Mouse (Mus musculus): ENCODE measurements around the gene Hmgb1.

The Hmgb1 gene

GRCm38 (mm10) chr5:149184104-149184843, at the start of gene Hmgb1, which contains the start of gene Uspl1:
TSS of gene Hmgb1 (minus strand) at chr5:149184489.
TSS of gene Uspl1 (plus strand) at chr5:149184350.
- peak; percentile 99 for DNase-seq

GRCm38 (mm10) chr5:149229619-149230339, 45.5 kb upstream of the Hmgb1 start:
- DNase-seq, result no peak

GRCm38 (mm10) chr5:149228700-149229618, 44.7 kb upstream of the Hmgb1 start:
- peak; percentile 98 to 99 for DNase-seq

GRCm38 (mm10) chr5:149224666-149225065, 40.4 kb upstream of the Hmgb1 start:
- DNase-seq, result peak; percentile 31 to 40

GRCm38 (mm10) chr5:149221355-149221754, 37.1 kb upstream of the Hmgb1 start:
- DNase-seq, result no peak

GRCm38 (mm10) chr5:149219493-149219892, 35.2 kb upstream of the Hmgb1 start:
- DNase-seq, result no peak

GRCm38 (mm10) chr5:149217524-149218357, 33.5 kb upstream of the Hmgb1 start:
- no peak for DNase-seq

- DNase-seq, result no peak
These were observed 31.3 kb upstream of the Hmgb1 start for GRCm38 (mm10) chr5:149215540-149215939.

- DNase-seq, result no peak
These were observed 28.5 kb upstream of the Hmgb1 start for GRCm38 (mm10) chr5:149212806-149213205.

GRCm38 (mm10) chr5:149211041-149211440, 26.8 kb upstream of the Hmgb1 start:
- no peak for DNase-seq

- DNase-seq, result no peak
These were observed 25.0 kb upstream of the Hmgb1 start for GRCm38 (mm10) chr5:149209328-149209727.

GRCm38 (mm10) chr5:149208776-149209175, 24.5 kb upstream of the Hmgb1 start:
- DNase-seq, result no peak

GRCm38 (mm10) chr5:149207661-149208060, 23.4 kb upstream of the Hmgb1 start:
- DNase-seq, result no peak

- no peak for DNase-seq
These were observed 22.0 kb upstream of the Hmgb1 start for GRCm38 (mm10) chr5:149206286-149206685.

- no peak for DNase-seq
These were observed 21.0 kb upstream of the Hmgb1 start for GRCm38 (mm10) chr5:149205265-149205664.

GRCm38 (mm10) chr5:149204822-149205221, 20.5 kb upstream of the Hmgb1 start:
- DNase-seq, result no peak

- DNase-seq, result no peak
These were observed 19.6 kb upstream of the Hmgb1 start for GRCm38 (mm10) chr5:149203796-149204375.

- no peak for DNase-seq
These were observed 18.7 kb upstream of the Hmgb1 start for GRCm38 (mm10) chr5:149202941-149203340.

GRCm38 (mm10) chr5:149198782-149199181, 14.5 kb upstream of the Hmgb1 start:
- DNase-seq, result no peak

GRCm38 (mm10) chr5:149196611-149197010, 12.3 kb upstream of the Hmgb1 start:
- DNase-seq, result no peak

GRCm38 (mm10) chr5:149190160-149190559, 5.9 kb upstream of the Hmgb1 start:
- no peak for DNase-seq

- no peak for DNase-seq
These were observed 1.5 kb upstream of the Hmgb1 start for GRCm38 (mm10) chr5:149185806-149186205.

All from kidney, postnatal 4 days (tissue).